Mouse (Mus musculus): Measurements from ENCODE around the gene Foxn2. TPM values are rescaled to one million over a fixed set of nuclear protein-coding genes. Genes with fewer than 3 reads are reported as not detected.

The Foxn2 gene
- polyA plus RNA-seq, 1 experiment from 2014 or later, result 14.0 TPM

- Histone ChIP-seq H3K9me3 (ENCODE audit: low read length) (no peaks in the 10 kb centered on the region), H3K27me3 (ENCODE audit: insufficient read depth, low read length) (no peaks in the 10 kb centered on the region), H3K9ac (replicated peaks; ENCODE audit: low read length) (peak overlapping the region; percentile 77), H3K27ac (ENCODE audit: low read length) (peak overlapping the region; percentile 56; the same call in 1 of the 2 replicates), H3K4me2 (replicated peaks; ENCODE audit: low read depth, low read length) (peak overlapping the region; percentile 80), H3K4me3 (ENCODE audit: low read length) (peak overlapping the region; percentile 75), H3K4me1 (ENCODE audit: insufficient read depth, low read length) (peaks cover 14% of the 10 kb centered on the region), H3K36me3 (ENCODE audit: insufficient read depth, low read length) (peaks cover 4% of the 10 kb centered on the region; the same call in 1 of the 2 replicates)
- ATAC-seq (ENCODE audit: low FRiP score, low TSS enrichment), result peak; percentile 88
- 2% methylated on average over 13 of the region's 14 CpGs for WGBS
These were observed 89.7 kb downstream of the Foxn2 start for GRCm38 (mm10) chr17:88530236-88530619.

- no peaks in the 10 kb centered on the region for H3K27me3 ChIP-seq (ENCODE audit: insufficient read depth, low read length)
- H3K9me3 ChIP-seq (ENCODE audit: low read length), result no peaks in the 10 kb centered on the region
- H3K4me2 ChIP-seq (replicated peaks; ENCODE audit: low read depth, low read length), result peak overlapping the region; percentile 80
- H3K4me3 ChIP-seq (ENCODE audit: low read length), result peak overlapping the region; percentile 75
- H3K36me3 ChIP-seq (ENCODE audit: insufficient read depth, low read length), result peaks cover 4% of the 10 kb centered on the region; the same call in 1 of the 2 replicates
- 10% methylated on average over 11 of the region's 11 CpGs for WGBS
- no peak for ATAC-seq (ENCODE audit: low FRiP score, low TSS enrichment)
- H3K4me1 ChIP-seq (ENCODE audit: insufficient read depth, low read length), result peaks cover 19% of the 10 kb centered on the region
- H3K27ac ChIP-seq (ENCODE audit: low read length), result peak overlapping the region; percentile 56; the same call in 1 of the 2 replicates
- peak overlapping the region; percentile 77 for H3K9ac ChIP-seq (replicated peaks; ENCODE audit: low read length)
These were observed 90.2 kb downstream of the Foxn2 start for GRCm38 (mm10) chr17:88530667-88531066.

- H3K9ac ChIP-seq (replicated peaks; ENCODE audit: low read length), result no peak overlapping the region
- no peak overlapping the region; the same call in 1 of the 2 replicates for H3K4me3 ChIP-seq (ENCODE audit: low read length)
- no peak for ATAC-seq (ENCODE audit: low FRiP score, low TSS enrichment)
- H3K4me1 ChIP-seq (ENCODE audit: insufficient read depth, low read length), result peaks cover 23% of the 10 kb centered on the region
- H3K9me3 ChIP-seq (ENCODE audit: low read length), result no peaks in the 10 kb centered on the region
- H3K36me3 ChIP-seq (ENCODE audit: insufficient read depth, low read length), result peaks cover 4% of the 10 kb centered on the region; the same call in 1 of the 2 replicates
- WGBS, result 69% methylated on average over 6 of the region's 6 CpGs
- H3K27ac ChIP-seq (ENCODE audit: low read length), result no peak overlapping the region
- no peaks in the 10 kb centered on the region for H3K27me3 ChIP-seq (ENCODE audit: insufficient read depth, low read length)
- peak overlapping the region; percentile 80 for H3K4me2 ChIP-seq (replicated peaks; ENCODE audit: low read depth, low read length)
These were observed 90.7 kb downstream of the Foxn2 start for GRCm38 (mm10) chr17:88531176-88531575.

- ATAC-seq (ENCODE audit: low FRiP score, low TSS enrichment), result no peak
- H3K9me3 ChIP-seq (ENCODE audit: low read length), result no peaks in the 10 kb centered on the region
- 90% methylated on average over 8 of the region's 8 CpGs for whole genome bisulfite sequencing
These were observed 97.4 kb downstream of the Foxn2 start for GRCm38 (mm10) chr17:88537842-88538430.

More at GRCm38 (mm10) chr17:88537842-88538430, 97.4 kb downstream of the Foxn2 start:
- Histone ChIP-seq H3K36me3 (ENCODE audit: insufficient read depth, low read length) (no peaks in the 10 kb centered on the region), H3K9ac (replicated peaks; ENCODE audit: low read length) (no peak overlapping the region), H3K4me2 (replicated peaks; ENCODE audit: low read depth, low read length) (no peak overlapping the region), H3K4me3 (ENCODE audit: low read length) (no peak overlapping the region), H3K27me3 (ENCODE audit: insufficient read depth, low read length) (no peaks in the 10 kb centered on the region), H3K27ac (ENCODE audit: low read length) (no peak overlapping the region), H3K4me1 (ENCODE audit: insufficient read depth, low read length) (peaks cover 16% of the 10 kb centered on the region)

Other genes starting within 250 kb of the Foxn2 start
- gene Ppp1r21, start 89.4 kb downstream of the Foxn2 start, polyA plus RNA-seq (2015; fragmentation: Nextera tagmentation; extraction: Ambion mirVana), result 29.6 and 33.1 TPM in 2 replicates
- 6.3 and 9.3 TPM in 2 replicates for gene Ston1, start 157.0 kb downstream of the Foxn2 start, polyA plus RNA-seq (2015; fragmentation: Nextera tagmentation; extraction: Ambion mirVana)
- 0.10 TPM in 1 of 2 replicates, not detected in the other for gene Gtf2a1l, start 227.9 kb downstream of the Foxn2 start, polyA plus RNA-seq (2015; fragmentation: Nextera tagmentation; extraction: Ambion mirVana)

Measured in kidney, embryonic 16.5 days (tissue).